Mouse (Mus musculus): ENCODE results near the gene Gpr25. TPM values are rescaled to one million over a fixed set of nuclear protein-coding genes. Genes with fewer than 3 reads are reported as not detected.
A peak's percentile ranks its signal among the peaks of the same experiment; 100 is the strongest.

Gene Gpr25
- polyA plus RNA-seq, 1 experiment = 0.18 TPM

DNA sequence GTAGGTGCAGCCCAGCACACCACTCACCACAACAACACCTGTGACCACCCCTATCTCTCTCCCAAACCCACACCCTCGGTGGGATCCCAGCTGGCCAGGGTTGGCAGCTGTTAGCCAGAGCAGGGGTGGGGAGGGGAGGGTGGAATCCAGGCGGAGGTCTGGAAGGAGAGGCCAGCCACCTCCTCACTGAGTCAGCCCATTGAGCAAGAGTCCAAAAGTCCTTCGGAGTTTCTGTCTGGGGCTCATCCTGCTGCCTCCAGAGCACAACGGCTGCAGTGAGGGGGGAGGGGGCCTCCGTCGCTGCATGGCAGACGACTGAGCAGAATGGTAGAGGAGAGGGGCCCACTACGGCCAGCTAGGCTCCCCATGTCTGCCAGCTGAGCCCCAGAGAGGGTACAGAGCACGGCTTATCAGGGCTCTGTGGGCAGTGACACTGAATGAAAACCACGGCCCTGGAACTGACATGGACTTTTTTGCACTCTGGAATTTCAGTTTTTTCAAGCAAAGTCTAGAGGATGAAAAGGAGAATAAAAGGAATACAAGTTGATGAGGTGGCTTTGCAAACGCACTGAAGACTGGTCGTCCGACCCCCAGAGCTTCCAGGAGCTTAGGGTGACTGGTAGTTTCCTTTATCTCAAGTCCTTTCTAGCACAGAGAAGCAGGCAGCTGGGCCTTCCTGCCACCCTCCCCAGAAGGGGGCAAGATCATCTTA, 32.2 kb downstream of the Gpr25 start:
- H3K79me2 ChIP-seq (ENCODE audit: control insufficient read depth, insufficient read depth) = peaks cover 45% of the 10 kb centered on the region
- no peak overlapping the region for H3K4me3 ChIP-seq
- H3K36me3 ChIP-seq (ENCODE audit: control insufficient read depth, insufficient read depth) = peaks cover 10% of the 10 kb centered on the region
- peak overlapping the region; percentile 90 for H3K4me2 ChIP-seq (ENCODE audit: low read depth)
- TF ChIP-seq MAX (IDR thresholded peaks at IDR 0.05; ENCODE audit: low read depth) (no peak), USF1 (IDR thresholded peaks at IDR 0.05; ENCODE audit: low read depth) (no peak), MYOD1 (IDR thresholded peaks at IDR 0.05; ENCODE audit: control insufficient read depth in 1 of 3, insufficient read length in 2 of 3, low read depth in 2 of 3) (peak; percentile 47 to 98 (median 94)), POLR2A (IDR thresholded peaks at IDR 0.05; ENCODE audit: insufficient read length, low read depth) (peak; percentile 50), POLR2AphosphoS2 (IDR thresholded peaks at IDR 0.05; ENCODE audit: insufficient read length, low read depth) (no peak), REST (IDR thresholded peaks at IDR 0.05; ENCODE audit: insufficient read depth, insufficient read length) (no peak), TCF12 (IDR thresholded peaks at IDR 0.05; ENCODE audit: insufficient read depth, poor library complexity, severe bottlenecking) (peak; percentile 97), SRF (IDR thresholded peaks at IDR 0.05; ENCODE audit: control insufficient read depth, insufficient read length, low read depth) (no peak), TCF3 (IDR thresholded peaks at IDR 0.05; ENCODE audit: insufficient read length, low read depth) (peak; percentile 97), CEBPB (IDR thresholded peaks at IDR 0.05; ENCODE audit: insufficient read depth, poor library complexity, severe bottlenecking) (peak; percentile 93), MYOG (IDR thresholded peaks at IDR 0.05; ENCODE audit: control insufficient read depth in 1 of 3, insufficient read depth in 1 of 3, insufficient read length in 2 of 3, low read depth in 2 of 3) (peak; percentile 52 to 99 (median 95)), E2F4 (IDR thresholded peaks at IDR 0.05; ENCODE audit: insufficient read depth) (no peak)
- H3K27me3 ChIP-seq (ENCODE audit: control insufficient read depth, insufficient read depth, insufficient read length) = no peaks in the 10 kb centered on the region
- H3ac ChIP-seq (ENCODE audit: control insufficient read depth, insufficient read length) = no peak overlapping the region

DNA sequence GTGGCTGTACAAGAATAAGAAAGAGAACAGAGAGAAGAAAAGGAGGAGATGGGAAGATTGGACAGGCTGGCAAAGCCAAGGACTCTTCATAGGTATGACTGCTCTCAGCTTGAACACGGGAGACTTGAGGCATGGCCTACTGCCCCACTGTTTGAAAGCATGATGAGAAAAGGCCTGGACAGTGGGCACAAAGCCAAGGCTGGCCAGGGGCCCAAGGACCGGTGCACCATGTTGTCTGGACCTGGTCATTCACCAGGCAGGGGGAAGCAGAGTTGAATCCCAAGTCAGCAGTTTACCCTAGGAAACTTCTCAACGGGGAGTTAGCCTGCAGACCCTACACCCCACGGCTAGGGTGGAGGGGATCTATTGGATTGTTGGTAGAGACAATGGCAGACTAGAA, 32.8 kb downstream of the Gpr25 start:
- H3K4me2 ChIP-seq (ENCODE audit: low read depth) = peak overlapping the region; percentile 90
- no peak overlapping the region for H3K4me3 ChIP-seq
- no peak overlapping the region for H3ac ChIP-seq (ENCODE audit: control insufficient read depth, insufficient read length)
- no peaks in the 10 kb centered on the region for H3K27me3 ChIP-seq (ENCODE audit: control insufficient read depth, insufficient read depth, insufficient read length)
- H3K79me2 ChIP-seq (ENCODE audit: control insufficient read depth, insufficient read depth) = peaks cover 39% of the 10 kb centered on the region
- TF ChIP-seq USF1 (IDR thresholded peaks at IDR 0.05; ENCODE audit: low read depth) (no peak), TCF3 (IDR thresholded peaks at IDR 0.05; ENCODE audit: insufficient read length, low read depth) (no peak), POLR2AphosphoS2 (IDR thresholded peaks at IDR 0.05; ENCODE audit: insufficient read length, low read depth) (no peak), E2F4 (IDR thresholded peaks at IDR 0.05; ENCODE audit: insufficient read depth) (no peak), TCF12 (IDR thresholded peaks at IDR 0.05; ENCODE audit: insufficient read depth, poor library complexity, severe bottlenecking) (no peak)
- peaks cover 10% of the 10 kb centered on the region for H3K36me3 ChIP-seq (ENCODE audit: control insufficient read depth, insufficient read depth)

DNA sequence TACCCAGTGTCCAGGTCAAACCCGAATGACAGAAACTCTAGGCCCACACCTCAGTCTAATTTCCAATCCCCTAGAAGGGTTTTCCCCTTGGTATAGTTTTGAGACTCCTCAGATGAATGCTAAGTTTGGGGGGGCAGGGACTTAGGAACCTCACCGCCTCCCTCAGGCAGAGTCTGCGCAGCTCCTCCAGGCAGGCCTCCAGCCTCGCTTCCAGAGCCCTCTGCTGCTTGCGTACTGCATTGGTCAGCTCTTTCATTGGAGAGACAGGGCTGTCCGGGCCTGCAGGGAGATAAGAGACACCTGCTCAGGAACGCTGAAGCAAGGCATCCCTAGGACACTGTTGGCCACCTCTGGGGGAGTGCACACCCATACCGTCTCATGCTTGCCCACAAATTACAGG, 34.0 kb downstream of the Gpr25 start:
- H3K4me3 ChIP-seq = no peak overlapping the region
- TF ChIP-seq POLR2AphosphoS2 (IDR thresholded peaks at IDR 0.05; ENCODE audit: insufficient read length, low read depth) (no peak), POLR2A (IDR thresholded peaks at IDR 0.05; ENCODE audit: insufficient read length, low read depth) (no peak), SRF (IDR thresholded peaks at IDR 0.05; ENCODE audit: control insufficient read depth, insufficient read length, low read depth) (no peak), MYOG (IDR thresholded peaks at IDR 0.05; ENCODE audit: control insufficient read depth in 1 of 3, insufficient read depth in 1 of 3, insufficient read length in 2 of 3, low read depth in 2 of 3) (no peak), CEBPB (IDR thresholded peaks at IDR 0.05; ENCODE audit: insufficient read depth, poor library complexity, severe bottlenecking) (no peak), USF1 (IDR thresholded peaks at IDR 0.05; ENCODE audit: low read depth) (no peak), MYOD1 (IDR thresholded peaks at IDR 0.05; ENCODE audit: control insufficient read depth in 1 of 3, insufficient read length in 2 of 3, low read depth in 2 of 3) (no peak), TCF12 (IDR thresholded peaks at IDR 0.05; ENCODE audit: insufficient read depth, poor library complexity, severe bottlenecking) (no peak), REST (IDR thresholded peaks at IDR 0.05; ENCODE audit: insufficient read depth, insufficient read length) (no peak), TCF3 (IDR thresholded peaks at IDR 0.05; ENCODE audit: insufficient read length, low read depth) (no peak), E2F4 (IDR thresholded peaks at IDR 0.05; ENCODE audit: insufficient read depth) (no peak), MAX (IDR thresholded peaks at IDR 0.05; ENCODE audit: low read depth) (no peak)
- no peaks in the 10 kb centered on the region for H3K27me3 ChIP-seq (ENCODE audit: control insufficient read depth, insufficient read depth, insufficient read length)
- H3K4me2 ChIP-seq (ENCODE audit: low read depth) = no peak overlapping the region
- H3ac ChIP-seq (ENCODE audit: control insufficient read depth, insufficient read length) = no peak overlapping the region
- H3K79me2 ChIP-seq (ENCODE audit: control insufficient read depth, insufficient read depth) = peaks cover 26% of the 10 kb centered on the region
- peaks cover 17% of the 10 kb centered on the region for H3K36me3 ChIP-seq (ENCODE audit: control insufficient read depth, insufficient read depth)

DNA sequence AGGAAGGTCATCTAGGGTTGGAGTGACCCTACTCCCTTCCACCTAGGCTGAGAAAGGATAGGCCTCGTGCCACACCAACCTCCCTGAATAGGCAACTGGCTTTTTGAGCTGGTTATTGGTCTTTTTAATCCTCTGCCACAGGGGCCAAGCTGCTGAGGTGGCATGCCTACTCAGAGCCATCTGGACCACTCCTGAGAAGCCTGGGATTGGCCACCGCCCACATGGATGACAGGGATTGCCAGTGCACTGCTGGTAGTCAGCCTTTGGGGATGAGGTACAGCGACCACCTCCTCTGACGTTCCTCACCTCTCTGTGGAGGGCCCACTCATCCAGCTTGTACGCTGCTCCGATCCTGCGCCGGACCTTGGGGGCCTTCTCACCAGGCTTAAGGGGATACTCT, 34.8 kb downstream of the Gpr25 start:
- no peak overlapping the region for H3K4me2 ChIP-seq (ENCODE audit: low read depth)
- no peak overlapping the region for H3K4me3 ChIP-seq
- no peaks in the 10 kb centered on the region for H3K27me3 ChIP-seq (ENCODE audit: control insufficient read depth, insufficient read depth, insufficient read length)
- peaks cover 17% of the 10 kb centered on the region for H3K36me3 ChIP-seq (ENCODE audit: control insufficient read depth, insufficient read depth)
- H3ac ChIP-seq (ENCODE audit: control insufficient read depth, insufficient read length) = no peak overlapping the region
- peaks cover 19% of the 10 kb centered on the region for H3K79me2 ChIP-seq (ENCODE audit: control insufficient read depth, insufficient read depth)
- TF ChIP-seq CEBPB (IDR thresholded peaks at IDR 0.05; ENCODE audit: insufficient read depth, poor library complexity, severe bottlenecking) (no peak), E2F4 (IDR thresholded peaks at IDR 0.05; ENCODE audit: insufficient read depth) (no peak), TCF3 (IDR thresholded peaks at IDR 0.05; ENCODE audit: insufficient read length, low read depth) (no peak), USF1 (IDR thresholded peaks at IDR 0.05; ENCODE audit: low read depth) (no peak), POLR2AphosphoS2 (IDR thresholded peaks at IDR 0.05; ENCODE audit: insufficient read length, low read depth) (no peak), TCF12 (IDR thresholded peaks at IDR 0.05; ENCODE audit: insufficient read depth, poor library complexity, severe bottlenecking) (no peak), SRF (IDR thresholded peaks at IDR 0.05; ENCODE audit: control insufficient read depth, insufficient read length, low read depth) (no peak), MYOG (IDR thresholded peaks at IDR 0.05; ENCODE audit: control insufficient read depth in 1 of 3, insufficient read depth in 1 of 3, insufficient read length in 2 of 3, low read depth in 2 of 3) (no peak), POLR2A (IDR thresholded peaks at IDR 0.05; ENCODE audit: insufficient read length, low read depth) (no peak), MAX (IDR thresholded peaks at IDR 0.05; ENCODE audit: low read depth) (no peak), MYOD1 (IDR thresholded peaks at IDR 0.05; ENCODE audit: control insufficient read depth in 1 of 3, insufficient read length in 2 of 3, low read depth in 2 of 3) (no peak)
